Mouse (Mus musculus) mature B cell (primary cell): ENCODE data around the gene Pgls.

Experiments used
- in situ Hi-C: fragments of 300-500 bp; cut with MboI; formaldehyde crosslinking; loops from 2 replicates; pipeline ENCODE4 v1.14.3; 2019

The Pgls gene

GRCm38 (mm10) chr8:71569366-71570290 is 22.3 kb upstream of the Pgls start:
- in situ Hi-C loops: no loop called here

DNA sequence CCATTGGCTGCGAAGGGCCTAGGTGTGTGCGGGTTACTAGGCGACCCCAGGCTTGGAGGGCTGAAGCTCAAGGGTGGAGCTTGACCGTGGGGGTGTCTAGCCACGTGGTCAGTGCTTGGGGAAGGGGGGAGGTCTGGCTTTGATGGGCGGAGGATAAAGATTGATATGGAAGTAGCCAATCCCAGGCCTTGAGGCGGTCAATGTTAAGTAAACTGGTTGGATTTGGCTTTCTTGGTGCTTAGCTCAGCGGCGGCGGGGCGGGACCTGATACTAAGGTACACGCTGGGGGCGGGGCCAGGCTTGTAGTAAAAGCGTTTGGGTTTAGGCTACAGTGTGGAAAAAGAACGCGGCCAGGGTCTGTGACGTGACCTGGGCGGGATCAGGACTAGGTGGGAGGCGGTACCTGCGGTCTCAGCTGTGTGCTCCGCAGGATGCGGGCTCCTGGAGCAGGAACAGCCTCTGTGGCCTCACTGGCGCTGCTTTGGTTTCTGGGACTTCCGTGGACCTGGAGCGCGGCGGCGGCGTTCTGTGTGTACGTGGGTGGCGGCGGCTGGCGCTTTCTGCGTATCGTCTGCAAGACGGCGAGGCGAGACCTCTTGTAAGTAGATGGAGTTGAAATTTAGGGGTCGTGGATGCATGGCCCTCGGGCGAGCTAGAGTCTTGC is 21.6 kb upstream of the Pgls start:
- in situ Hi-C loops: no loop called here

DNA sequence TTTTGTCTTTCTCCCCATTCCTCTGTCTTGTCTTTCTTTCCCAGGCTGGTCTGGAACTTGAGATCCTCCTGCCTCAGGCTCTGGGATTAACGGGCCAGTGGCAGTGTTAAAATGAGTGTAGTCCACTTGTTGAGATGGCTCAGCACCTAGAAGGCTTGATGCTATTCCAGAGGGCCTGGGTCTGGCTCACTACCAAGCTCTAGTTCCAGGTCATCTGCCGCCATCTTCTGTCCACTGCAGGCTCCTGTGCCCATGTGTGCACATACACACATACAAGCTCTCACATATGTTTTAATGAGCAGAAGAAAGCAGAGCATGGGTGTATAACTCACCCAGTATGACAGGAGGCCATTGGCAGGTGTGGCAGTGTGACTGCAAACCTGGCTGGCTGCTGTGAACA is 19.9 kb upstream of the Pgls start:
- in situ Hi-C loops: no loop called here

GRCm38 (mm10) chr8:71572847-71573633 is 18.9 kb upstream of the Pgls start:
- in situ Hi-C loops: no loop called here

DNA sequence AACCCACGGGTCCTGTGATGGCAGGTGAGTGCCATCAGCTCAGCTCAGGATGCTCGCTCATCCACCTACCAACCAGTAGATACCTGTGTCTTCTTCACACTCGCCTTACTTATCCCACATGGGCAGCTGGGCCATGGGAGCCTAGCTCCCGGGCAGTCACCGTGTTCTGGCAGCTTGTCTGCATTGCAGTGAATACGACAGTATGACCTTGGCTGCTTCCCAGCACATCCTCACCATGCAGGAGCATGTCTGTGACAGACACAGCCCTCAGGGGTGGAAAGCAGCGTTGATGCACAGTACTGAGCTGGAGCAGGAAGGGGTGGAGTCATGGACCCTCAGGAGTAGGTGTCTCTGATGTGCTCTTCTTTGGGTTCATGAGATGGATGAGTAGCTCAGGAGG is 17.6 kb upstream of the Pgls start:
- in situ Hi-C loops: no loop called here

GRCm38 (mm10) chr8:71575020-71575419 is 17.0 kb upstream of the Pgls start:
- in situ Hi-C loops: no loop called here

- in situ Hi-C loops: no loop called here
Observed at GRCm38 (mm10) chr8:71577856-71578387, 14.1 kb upstream of the Pgls start.

- in situ Hi-C loops: no loop called here
Observed at GRCm38 (mm10) chr8:71579009-71579408, 13.0 kb upstream of the Pgls start.

DNA sequence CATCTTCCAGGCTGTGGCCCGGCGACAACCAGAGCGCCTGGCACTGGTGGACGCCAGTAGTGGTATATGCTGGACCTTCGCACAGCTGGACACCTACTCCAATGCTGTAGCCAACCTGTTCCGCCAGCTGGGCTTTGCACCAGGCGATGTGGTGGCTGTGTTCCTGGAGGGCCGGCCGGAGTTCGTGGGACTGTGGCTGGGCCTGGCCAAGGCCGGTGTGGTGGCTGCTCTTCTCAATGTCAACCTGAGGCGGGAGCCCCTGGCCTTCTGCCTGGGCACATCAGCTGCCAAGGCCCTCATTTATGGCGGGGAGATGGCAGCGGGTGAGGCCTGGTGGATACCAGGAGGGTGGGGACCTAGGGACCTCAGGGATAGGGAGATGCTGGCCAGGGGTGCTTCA is 12.5 kb upstream of the Pgls start:
- in situ Hi-C loops: no loop called here

- in situ Hi-C loops: no loop called here
Observed at GRCm38 (mm10) chr8:71580201-71580600, 11.8 kb upstream of the Pgls start.

DNA sequence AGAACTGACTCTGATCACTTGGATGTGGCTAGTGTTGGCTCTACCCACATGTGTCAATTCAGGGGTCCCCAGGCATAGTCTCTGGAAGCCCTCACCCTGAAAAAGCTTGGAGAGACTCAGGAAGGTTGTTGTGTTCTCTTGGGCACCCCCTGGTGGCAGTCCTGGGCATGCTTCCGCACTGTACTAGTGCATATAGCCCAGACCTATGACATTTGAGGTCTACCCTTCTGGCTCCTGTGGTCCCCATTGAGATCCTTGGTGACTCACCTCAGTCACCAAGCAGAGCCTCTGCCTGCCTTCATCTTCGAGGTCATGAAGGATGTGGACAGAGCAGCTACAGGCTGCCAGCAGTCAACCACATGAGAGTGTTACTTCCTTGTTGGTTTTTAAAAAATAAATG is 5.1 kb upstream of the Pgls start:
- in situ Hi-C loops: no loop called here

GRCm38 (mm10) chr8:71588762-71589161 is 3.2 kb upstream of the Pgls start:
- in situ Hi-C loops: no loop called here

DNA sequence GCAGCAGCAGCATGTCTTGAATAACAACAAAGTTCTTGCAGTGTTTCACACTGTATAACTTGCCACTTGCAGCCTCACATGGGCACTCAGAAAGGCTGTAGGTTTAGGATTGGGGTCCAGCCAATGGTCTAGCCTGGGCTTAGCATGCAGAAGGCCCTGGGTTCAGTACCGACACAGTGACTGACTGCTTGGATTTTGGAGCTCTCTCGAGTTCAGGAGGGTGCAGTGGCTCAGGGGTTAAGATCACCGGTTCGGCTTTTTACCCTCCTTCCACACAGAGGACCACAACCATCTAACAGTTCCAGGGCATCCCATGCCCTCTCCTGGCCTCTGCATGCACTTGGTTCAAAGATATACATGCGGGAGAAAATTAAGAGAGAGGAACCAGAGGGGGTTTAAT is 959 bp upstream of the Pgls start:
- in situ Hi-C loops: no loop called here

DNA sequence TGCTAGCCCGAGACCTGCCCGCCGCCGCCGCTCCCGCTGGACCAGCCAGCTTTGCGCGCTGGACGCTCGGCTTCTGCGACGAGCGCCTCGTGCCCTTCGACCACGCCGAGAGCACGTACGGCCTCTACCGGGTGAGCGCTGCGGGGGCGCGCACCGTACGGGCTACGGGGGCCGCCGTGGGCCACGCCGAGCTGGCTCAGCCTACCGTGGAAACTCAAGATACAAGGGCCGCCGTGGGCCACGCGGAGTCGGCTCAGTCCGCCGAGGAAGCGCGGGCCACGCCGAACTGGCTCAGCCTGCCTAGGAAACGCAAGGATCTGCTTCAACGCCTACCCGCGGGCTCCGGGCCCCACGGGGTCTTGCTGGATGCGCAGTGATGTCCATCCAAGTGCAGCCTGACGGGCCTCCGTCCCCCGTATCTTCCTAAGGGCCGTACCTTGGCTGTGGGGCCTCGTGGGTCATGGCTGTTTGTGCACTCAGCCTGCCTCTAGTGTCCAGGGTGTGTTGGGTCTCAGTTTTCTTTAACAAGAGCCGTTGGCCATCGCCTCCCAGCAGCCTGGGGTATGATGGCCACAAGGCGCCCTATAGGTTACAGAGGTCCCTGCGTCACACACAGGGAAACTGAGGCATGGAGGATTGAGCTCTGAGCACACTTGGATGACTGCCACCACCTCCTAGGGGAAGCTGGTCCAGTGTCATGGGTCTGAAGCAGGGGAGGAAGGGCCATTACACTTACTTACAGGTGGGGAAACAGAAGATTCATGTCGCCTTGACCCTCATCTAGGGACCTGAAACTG is 596 bp downstream of the Pgls start:
- in situ Hi-C loops: no loop called here

GRCm38 (mm10) chr8:71593556-71594323 is 1.8 kb downstream of the Pgls start:
- in situ Hi-C loops: no loop called here

- in situ Hi-C loops: no loop called here
Observed at GRCm38 (mm10) chr8:71594324-71594722, 2.3 kb downstream of the Pgls start.

DNA sequence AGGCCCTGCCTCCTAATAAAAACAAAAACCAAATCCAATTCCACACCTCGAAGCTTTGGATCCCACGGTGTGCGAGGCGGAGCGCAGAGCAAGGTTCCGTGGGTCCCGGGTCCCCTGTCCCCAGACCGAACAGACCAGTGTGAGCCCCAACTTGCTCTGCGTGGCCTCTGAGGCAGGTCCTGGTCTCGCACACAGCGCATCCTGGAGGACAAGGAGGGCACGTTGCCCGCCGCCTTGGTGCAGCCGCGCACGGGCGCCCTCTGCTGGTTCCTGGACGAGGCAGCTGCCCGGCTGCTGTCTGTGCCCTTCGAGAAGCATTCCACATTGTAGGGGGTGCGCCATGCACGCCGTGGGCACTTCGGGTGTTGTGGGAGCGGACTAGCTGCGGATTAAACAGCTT is 3.9 kb downstream of the Pgls start:
- in situ Hi-C loops: no loop called here

GRCm38 (mm10) chr8:71596384-71596783 is 4.4 kb downstream of the Pgls start:
- in situ Hi-C loops: no loop called here

GRCm38 (mm10) chr8:71596798-71597197 is 4.8 kb downstream of the Pgls start:
- in situ Hi-C loops: no loop called here

DNA sequence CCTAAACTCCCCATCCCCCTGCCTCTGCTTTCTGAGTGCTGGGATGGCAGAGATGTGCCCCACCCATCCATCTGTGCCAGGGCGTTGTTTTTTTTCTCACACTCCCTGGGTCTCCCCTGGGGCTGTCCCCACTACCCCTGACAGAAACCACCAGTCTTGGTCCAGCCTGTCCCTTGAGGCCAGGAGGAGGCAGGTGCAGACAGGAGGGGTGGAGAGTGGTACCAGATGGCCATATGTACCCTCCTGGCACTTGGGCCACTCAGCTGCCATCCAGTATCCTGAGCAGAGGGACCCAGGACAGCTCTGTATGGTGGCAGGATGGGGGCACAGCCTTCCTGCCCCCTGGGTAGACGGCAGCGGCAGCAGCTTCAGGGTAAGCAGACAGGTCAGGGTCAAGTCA is 5.5 kb downstream of the Pgls start, which contains the start of gene Fam129c:
Gene Fam129c (plus strand): TSS at position 198 of the 400 bp plus-strand sequence.
- in situ Hi-C loops: no loop called here

GRCm38 (mm10) chr8:71598375-71598774 is 6.4 kb downstream of the Pgls start:
- in situ Hi-C loops: no loop called here
